Mouse (Mus musculus): Measurements from ENCODE around the gene Flvcr2. TPM values are rescaled to one million over a fixed set of nuclear protein-coding genes. Genes with fewer than 3 reads are reported as not detected.

Flvcr2 gene
- total RNA-seq, 1 experiment: 6.7 TPM

DNA sequence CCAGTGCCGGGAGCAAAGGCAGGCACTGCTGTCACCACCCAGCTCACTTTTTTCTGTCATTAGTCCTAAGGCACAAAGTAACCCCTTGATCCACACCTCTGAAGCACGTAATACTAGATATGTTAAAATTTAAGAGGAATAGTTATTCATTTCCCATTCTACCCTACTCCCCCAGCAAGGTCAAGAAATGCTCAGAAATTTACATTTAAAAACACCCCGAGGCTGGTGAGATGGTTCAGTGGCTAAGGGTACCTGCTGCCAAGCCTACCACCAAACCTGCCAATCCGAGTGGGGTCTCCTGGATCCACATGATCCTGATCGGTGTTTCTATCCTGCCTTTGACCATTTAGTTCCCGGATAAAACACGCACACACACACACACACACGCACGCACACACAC is 3.5 kb downstream of the Flvcr2 start:
- Histone ChIP-seq H3K9me3 (ENCODE audit: control insufficient read depth, insufficient read depth, low read depth, low read length) (no peaks in the 10 kb centered on the region), H3K4me3 (ENCODE audit: insufficient read depth in 1 of 2, low read depth in 1 of 2, low read length in 2 of 2, poor library complexity in 1 of 2, severe bottlenecking in 1 of 2) (no peak overlapping the region), H3K27ac (ENCODE audit: insufficient read depth, low read depth, low read length, poor library complexity, severe bottlenecking) (no peak overlapping the region), H3K9ac (ENCODE audit: insufficient read depth, low read depth, low read length, poor library complexity, severe bottlenecking) (no peak overlapping the region), H3K4me1 (ENCODE audit: control insufficient read depth in 2 of 2, insufficient read depth in 2 of 2, low read length in 2 of 2, poor library complexity in 1 of 2) (peaks cover 0 to 10% of the 10 kb centered on the region in 2 experiments; a peak in 3 of 4 replicates), H3K36me3 (ENCODE audit: control insufficient read depth, insufficient read depth, low read length, poor library complexity, severe bottlenecking) (no peaks in the 10 kb centered on the region)
- TF ChIP-seq CHD2 (IDR thresholded peaks at IDR 0.05; ENCODE audit: low read depth, low read length): no peak
- no peak for TF ChIP-seq ZNF384 (IDR thresholded peaks at IDR 0.05; ENCODE audit: low read depth, low read length)
- no peak for TF ChIP-seq HCFC1 (IDR thresholded peaks at IDR 0.05; ENCODE audit: borderline replicate concordance, insufficient read depth, low read length)
- no peak for TF ChIP-seq MAFK (IDR thresholded peaks at IDR 0.05; ENCODE audit: insufficient read depth, low read depth, low read length)
- no peak for TF ChIP-seq ZC3H11A (IDR thresholded peaks at IDR 0.05; ENCODE audit: borderline replicate concordance, low read depth, low read length)
- in situ Hi-C loops (cut with MboI; ENCODE audit: low sequenced_read_pairs in 2 of 2, unreplicated experiment in 2 of 2): no loop called here
- no peak for DNase-seq (ENCODE audit: low read depth, low spot score)

DNA sequence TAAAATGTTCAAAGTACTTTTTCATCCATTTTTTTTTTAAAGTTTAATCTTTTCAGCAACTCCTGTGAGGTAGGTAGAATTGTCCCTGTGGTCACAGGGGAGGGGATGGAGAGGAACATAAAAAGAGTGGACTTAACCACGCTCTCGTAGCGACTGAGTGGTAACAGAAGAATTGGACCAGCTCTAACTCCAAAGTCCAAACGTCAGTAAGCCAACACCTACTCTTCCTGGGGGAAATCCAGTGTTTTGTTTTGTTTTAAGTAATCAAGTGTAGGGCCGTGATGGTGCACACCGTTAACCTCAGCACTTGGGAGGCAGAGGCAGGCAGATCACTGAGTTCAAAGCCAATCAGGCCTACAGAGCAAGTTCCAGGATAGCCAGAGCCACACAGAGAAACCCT is 5.8 kb downstream of the Flvcr2 start:
- H3K4me3 ChIP-seq (ENCODE audit: insufficient read depth in 1 of 2, low read depth in 1 of 2, low read length in 2 of 2, poor library complexity in 1 of 2, severe bottlenecking in 1 of 2): no peak overlapping the region
- DNase-seq (ENCODE audit: low read depth, low spot score): no peak
- H3K9ac ChIP-seq (ENCODE audit: insufficient read depth, low read depth, low read length, poor library complexity, severe bottlenecking): no peak overlapping the region
- TF ChIP-seq ZC3H11A (IDR thresholded peaks at IDR 0.05; ENCODE audit: borderline replicate concordance, low read depth, low read length) (no peak), CHD2 (IDR thresholded peaks at IDR 0.05; ENCODE audit: low read depth, low read length) (no peak), MAFK (IDR thresholded peaks at IDR 0.05; ENCODE audit: insufficient read depth, low read depth, low read length) (no peak), ZNF384 (IDR thresholded peaks at IDR 0.05; ENCODE audit: low read depth, low read length) (no peak), HCFC1 (IDR thresholded peaks at IDR 0.05; ENCODE audit: borderline replicate concordance, insufficient read depth, low read length) (no peak)
- H3K4me1 ChIP-seq (ENCODE audit: control insufficient read depth in 2 of 2, insufficient read depth in 2 of 2, low read length in 2 of 2, poor library complexity in 1 of 2): peaks cover 0 to 8% of the 10 kb centered on the region in 2 experiments; a peak in 3 of 4 replicates
- H3K36me3 ChIP-seq (ENCODE audit: control insufficient read depth, insufficient read depth, low read length, poor library complexity, severe bottlenecking): no peaks in the 10 kb centered on the region
- H3K9me3 ChIP-seq (ENCODE audit: control insufficient read depth, insufficient read depth, low read depth, low read length): no peaks in the 10 kb centered on the region
- in situ Hi-C loops (cut with MboI; ENCODE audit: low sequenced_read_pairs in 2 of 2, unreplicated experiment in 2 of 2): no loop called here
- no peak overlapping the region for H3K27ac ChIP-seq (ENCODE audit: insufficient read depth, low read depth, low read length, poor library complexity, severe bottlenecking)

DNA sequence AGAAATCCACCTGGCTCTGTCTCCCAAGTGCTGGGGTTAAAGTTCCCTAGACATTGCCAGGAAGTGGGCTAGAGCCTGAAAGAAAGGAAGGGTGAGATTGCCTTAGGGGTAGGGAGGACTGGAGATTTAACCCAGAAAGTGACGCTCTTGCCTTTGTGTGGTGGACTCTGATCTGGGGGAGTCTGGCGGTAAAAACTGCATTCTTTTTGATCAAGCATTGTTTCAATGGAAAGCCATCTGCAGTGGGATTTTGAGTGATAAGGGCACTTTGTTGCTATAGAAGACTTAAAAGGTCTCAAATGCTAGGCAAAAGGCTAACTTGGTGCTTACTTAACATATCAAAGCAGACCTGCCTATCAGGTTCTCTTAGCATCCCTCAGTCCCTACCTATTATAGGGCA is 6.9 kb downstream of the Flvcr2 start:
- DNase-seq (ENCODE audit: low read depth, low spot score): peak; percentile 80
- Histone ChIP-seq H3K9ac (ENCODE audit: insufficient read depth, low read depth, low read length, poor library complexity, severe bottlenecking) (no peak overlapping the region), H3K4me3 (ENCODE audit: insufficient read depth in 1 of 2, low read depth in 1 of 2, low read length in 2 of 2, poor library complexity in 1 of 2, severe bottlenecking in 1 of 2) (no peak overlapping the region), H3K36me3 (ENCODE audit: control insufficient read depth, insufficient read depth, low read length, poor library complexity, severe bottlenecking) (no peaks in the 10 kb centered on the region), H3K27ac (ENCODE audit: insufficient read depth, low read depth, low read length, poor library complexity, severe bottlenecking) (no peak overlapping the region; the same call in 1 of the 2 replicates), H3K9me3 (ENCODE audit: control insufficient read depth, insufficient read depth, low read depth, low read length) (no peaks in the 10 kb centered on the region), H3K4me1 (ENCODE audit: control insufficient read depth in 2 of 2, insufficient read depth in 2 of 2, low read length in 2 of 2, poor library complexity in 1 of 2) (peaks cover 0 to 5% of the 10 kb centered on the region in 2 experiments; a peak in 3 of 4 replicates)
- in situ Hi-C loops (cut with MboI; ENCODE audit: low sequenced_read_pairs in 2 of 2, unreplicated experiment in 2 of 2): no loop called here
- TF ChIP-seq MAFK (IDR thresholded peaks at IDR 0.05; ENCODE audit: insufficient read depth, low read depth, low read length): no peak
- TF ChIP-seq CHD2 (IDR thresholded peaks at IDR 0.05; ENCODE audit: low read depth, low read length): peak; percentile 57; the same call in 1 of the 2 replicates

GRCm38 (mm10) chr12:85754611-85755265 is 8.4 kb downstream of the Flvcr2 start:
- no peak for DNase-seq (ENCODE audit: low read depth, low spot score)
- Histone ChIP-seq H3K4me3 (ENCODE audit: insufficient read depth in 1 of 2, low read depth in 1 of 2, low read length in 2 of 2, poor library complexity in 1 of 2, severe bottlenecking in 1 of 2) (no peak overlapping the region), H3K36me3 (ENCODE audit: control insufficient read depth, insufficient read depth, low read length, poor library complexity, severe bottlenecking) (no peaks in the 10 kb centered on the region), H3K4me1 (ENCODE audit: control insufficient read depth in 2 of 2, insufficient read depth in 2 of 2, low read length in 2 of 2, poor library complexity in 1 of 2) (peaks cover 0 to 5% of the 10 kb centered on the region in 2 experiments; a peak in 3 of 4 replicates), H3K9ac (ENCODE audit: insufficient read depth, low read depth, low read length, poor library complexity, severe bottlenecking) (no peak overlapping the region), H3K9me3 (ENCODE audit: control insufficient read depth, insufficient read depth, low read depth, low read length) (no peaks in the 10 kb centered on the region), H3K27ac (ENCODE audit: insufficient read depth, low read depth, low read length, poor library complexity, severe bottlenecking) (peak overlapping the region; percentile 2; the same call in 1 of the 2 replicates)
- in situ Hi-C loops (cut with MboI; ENCODE audit: low sequenced_read_pairs in 2 of 2, unreplicated experiment in 2 of 2): no loop called here
- TF ChIP-seq MAFK (IDR thresholded peaks at IDR 0.05; ENCODE audit: insufficient read depth, low read depth, low read length) (no peak), HCFC1 (IDR thresholded peaks at IDR 0.05; ENCODE audit: borderline replicate concordance, insufficient read depth, low read length) (no peak), ZNF384 (IDR thresholded peaks at IDR 0.05; ENCODE audit: low read depth, low read length) (no peak), CHD2 (IDR thresholded peaks at IDR 0.05; ENCODE audit: low read depth, low read length) (no peak), ZC3H11A (IDR thresholded peaks at IDR 0.05; ENCODE audit: borderline replicate concordance, low read depth, low read length) (no peak)

Data from ES-E14 (cell line).